Mouse (Mus musculus): ENCODE results near the gene Nepn.

GRCm38 (mm10) chr10:52434836-52435235, 46.1 kb downstream of the Nepn start:
- TF ChIP-seq CTCF (IDR thresholded peaks at IDR 0.05; ENCODE audit: borderline replicate concordance, insufficient read depth, low read depth, low read length), result no peak
- TF ChIP-seq POLR2A (IDR thresholded peaks at IDR 0.05; ENCODE audit: borderline replicate concordance, insufficient read depth, low read length), result no peak

Measured in cerebellum, adult 2 months (tissue).